Comparison of ENCODE assay signal across 7 mouse cellular contexts in genomic region chr15:100598287-100598882, GRCm38 (mm10). TPM values are rescaled to one million over a fixed set of nuclear protein-coding genes. Genes with fewer than 3 reads are reported as not detected.
DNase-seq lines count a peak whose midpoint lies in the region; ATAC-seq and TF ChIP-seq lines count a peak whose summit lies in the region.

No protein-coding gene starts in this region.

- no peak for TF ChIP-seq CTCF in intestine, postnatal 0 days (IDR thresholded peaks at IDR 0.05; ENCODE audit: low read depth)

- H3K27ac ChIP-seq in brown adipose tissue, adult 24 weeks (replicated peaks; ENCODE audit: low read depth, low read length), result peak overlapping the region; percentile 76
- no peak overlapping the region for H3K27ac ChIP-seq in intestine, postnatal 0 days (ENCODE audit: low read depth, low read length)
- peak overlapping the region; percentile 90 for H3K27ac ChIP-seq in midbrain, embryonic 12.5 days (replicated peaks)

- WGBS in intestine, postnatal 0 days, result 20% methylated on average over 9 of the region's 9 CpGs
- WGBS in midbrain, embryonic 12.5 days, result 32% methylated on average over 9 of the region's 9 CpGs

- no peak for DNase-seq in ovary, adult 18-20 months (ENCODE audit: low spot score)
- no peak for DNase-seq in adipocyte (ENCODE audit: low spot score)
- DNase-seq in spleen, adult 12 weeks (ENCODE audit: low spot score), result no peak

- H3K27me3 ChIP-seq in intestine, postnatal 0 days (replicated peaks; ENCODE audit: control insufficient read depth, insufficient read depth, low read length), result peaks cover 9% of the 10 kb centered on the region; the same call in 1 of the 2 replicates
- H3K27me3 ChIP-seq in midbrain, embryonic 12.5 days, result peaks cover 24% of the 10 kb centered on the region

- H3K4me2 ChIP-seq in intestine, postnatal 0 days (replicated peaks; ENCODE audit: low read depth), result peak overlapping the region; percentile 100
- peak overlapping the region; percentile 76 for H3K4me2 ChIP-seq in midbrain, embryonic 12.5 days (replicated peaks)

- peak; percentile 66 for ATAC-seq in CD4-positive, CD25-positive, alpha-beta regulatory T cell, adult 4 months
- no peak for ATAC-seq in intestine, postnatal 0 days
- ATAC-seq in midbrain, embryonic 12.5 days (ENCODE audit: low FRiP score, low read depth), result no peak

- H3K4me1 ChIP-seq in brown adipose tissue, adult 24 weeks (ENCODE audit: control insufficient read depth, insufficient read depth, insufficient read length, low read length), result no peaks in the 10 kb centered on the region
- no peaks in the 10 kb centered on the region for H3K4me1 ChIP-seq in intestine, postnatal 0 days (replicated peaks; ENCODE audit: control insufficient read depth, insufficient read depth, low read length)
- H3K4me1 ChIP-seq in midbrain, embryonic 12.5 days, result peaks cover 14% of the 10 kb centered on the region

- H3K4me3 ChIP-seq in brown adipose tissue, adult 24 weeks (ENCODE audit: insufficient read depth, low read depth, low read length), result peak overlapping the region; percentile 88
- H3K4me3 ChIP-seq in intestine, postnatal 0 days (ENCODE audit: low read depth, low read length), result peak overlapping the region; percentile 90
- H3K4me3 ChIP-seq in midbrain, embryonic 12.5 days, result peak overlapping the region; percentile 86

- H3K9ac ChIP-seq in intestine, postnatal 0 days (ENCODE audit: low read depth, low read length), result no peak overlapping the region
- peak overlapping the region; percentile 96 for H3K9ac ChIP-seq in midbrain, embryonic 12.5 days (replicated peaks)

- no peaks in the 10 kb centered on the region for H3K9me3 ChIP-seq in intestine, postnatal 0 days (ENCODE audit: control insufficient read depth)
- no peaks in the 10 kb centered on the region for H3K9me3 ChIP-seq in midbrain, embryonic 12.5 days

- H3K36me3 ChIP-seq in intestine, postnatal 0 days (ENCODE audit: control insufficient read depth, insufficient read depth), result no peaks in the 10 kb centered on the region
- peaks cover 6% of the 10 kb centered on the region; the same call in 1 of the 2 replicates for H3K36me3 ChIP-seq in midbrain, embryonic 12.5 days

RNA-seq across cellular contexts. Expression of gene Pou6f1, which starts 1.4 kb away (rescaled TPM):
- polyA plus RNA-seq in CD4-positive, CD25-positive, alpha-beta regulatory T cell, adult 4 months (2017; shearing (Covaris generic)), result 10 to 100 TPM; 13.3 to 17.4 TPM
- 9.6 and 16.4 TPM in 2 replicates for polyA plus RNA-seq in brown adipose tissue, adult 24 weeks (2012; ENCODE audit: insufficient read depth, insufficient read length, missing spikeins)
- 3.0 and 4.3 TPM in 2 replicates for polyA plus RNA-seq in intestine, postnatal 0 days (2015; fragmentation: Nextera tagmentation; extraction: Ambion mirVana)
- 32.4 and 34.4 TPM in 2 replicates for polyA plus RNA-seq in midbrain, embryonic 12.5 days (2016; fragmentation: Nextera tagmentation; extraction: Ambion mirVana)

RNA-seq across cellular contexts. Expression of gene Dazap2, which starts 16.8 kb away (rescaled TPM):
- 100 to 1,000 TPM; 682 to 766 TPM for polyA plus RNA-seq in CD4-positive, CD25-positive, alpha-beta regulatory T cell, adult 4 months (2017; shearing (Covaris generic))
- 128 and 130 TPM in 2 replicates for polyA plus RNA-seq in brown adipose tissue, adult 24 weeks (2012; ENCODE audit: insufficient read depth, insufficient read length, missing spikeins)
- polyA plus RNA-seq in intestine, postnatal 0 days (2015; fragmentation: Nextera tagmentation; extraction: Ambion mirVana), result 354 and 373 TPM in 2 replicates
- polyA plus RNA-seq in midbrain, embryonic 12.5 days (2016; fragmentation: Nextera tagmentation; extraction: Ambion mirVana), result 187 and 192 TPM in 2 replicates

RNA-seq across cellular contexts. Expression of gene Smagp, which starts 38.4 kb away (rescaled TPM):
- not detected for polyA plus RNA-seq in CD4-positive, CD25-positive, alpha-beta regulatory T cell, adult 4 months (2017; shearing (Covaris generic))
- polyA plus RNA-seq in brown adipose tissue, adult 24 weeks (2012; ENCODE audit: insufficient read depth, insufficient read length, missing spikeins), result 25.6 and 29.4 TPM in 2 replicates
- polyA plus RNA-seq in intestine, postnatal 0 days (2015; fragmentation: Nextera tagmentation; extraction: Ambion mirVana), result 77.1 and 88.6 TPM in 2 replicates
- polyA plus RNA-seq in midbrain, embryonic 12.5 days (2016; fragmentation: Nextera tagmentation; extraction: Ambion mirVana), result 4.1 and 5.5 TPM in 2 replicates

RNA-seq across cellular contexts. Expression of gene Tfcp2, which starts 46.6 kb away (rescaled TPM):
- polyA plus RNA-seq in CD4-positive, CD25-positive, alpha-beta regulatory T cell, adult 4 months (2017; shearing (Covaris generic)), result 1 to 10 TPM; 6.0 to 6.8 TPM
- polyA plus RNA-seq in brown adipose tissue, adult 24 weeks (2012; ENCODE audit: insufficient read depth, insufficient read length, missing spikeins), result 7.2 and 11.7 TPM in 2 replicates
- polyA plus RNA-seq in intestine, postnatal 0 days (2015; fragmentation: Nextera tagmentation; extraction: Ambion mirVana), result 8.0 and 8.5 TPM in 2 replicates
- polyA plus RNA-seq in midbrain, embryonic 12.5 days (2016; fragmentation: Nextera tagmentation; extraction: Ambion mirVana), result 50.3 and 51.1 TPM in 2 replicates
